Mouse (Mus musculus) adrenal gland, postnatal 25 days (tissue): ENCODE measurements at regions not wholly inside any gene's neighbourhood (a gene's known extent, or its start where the extent isn't known, plus 50 kb on each side); places are given as distances from the start of the nearest gene placed in this dataset.
"Not testable (repeated sequence)": the region's sequence is repeated elsewhere in the genome, so short reads cannot be mapped to it uniquely, and the experiment has no call there.

Experiments used
- DNase-seq: peaks from one replicate; pipeline ENCODE4 v3.0.0; 2021; ENCODE audit warnings: mixed read lengths

DNA sequence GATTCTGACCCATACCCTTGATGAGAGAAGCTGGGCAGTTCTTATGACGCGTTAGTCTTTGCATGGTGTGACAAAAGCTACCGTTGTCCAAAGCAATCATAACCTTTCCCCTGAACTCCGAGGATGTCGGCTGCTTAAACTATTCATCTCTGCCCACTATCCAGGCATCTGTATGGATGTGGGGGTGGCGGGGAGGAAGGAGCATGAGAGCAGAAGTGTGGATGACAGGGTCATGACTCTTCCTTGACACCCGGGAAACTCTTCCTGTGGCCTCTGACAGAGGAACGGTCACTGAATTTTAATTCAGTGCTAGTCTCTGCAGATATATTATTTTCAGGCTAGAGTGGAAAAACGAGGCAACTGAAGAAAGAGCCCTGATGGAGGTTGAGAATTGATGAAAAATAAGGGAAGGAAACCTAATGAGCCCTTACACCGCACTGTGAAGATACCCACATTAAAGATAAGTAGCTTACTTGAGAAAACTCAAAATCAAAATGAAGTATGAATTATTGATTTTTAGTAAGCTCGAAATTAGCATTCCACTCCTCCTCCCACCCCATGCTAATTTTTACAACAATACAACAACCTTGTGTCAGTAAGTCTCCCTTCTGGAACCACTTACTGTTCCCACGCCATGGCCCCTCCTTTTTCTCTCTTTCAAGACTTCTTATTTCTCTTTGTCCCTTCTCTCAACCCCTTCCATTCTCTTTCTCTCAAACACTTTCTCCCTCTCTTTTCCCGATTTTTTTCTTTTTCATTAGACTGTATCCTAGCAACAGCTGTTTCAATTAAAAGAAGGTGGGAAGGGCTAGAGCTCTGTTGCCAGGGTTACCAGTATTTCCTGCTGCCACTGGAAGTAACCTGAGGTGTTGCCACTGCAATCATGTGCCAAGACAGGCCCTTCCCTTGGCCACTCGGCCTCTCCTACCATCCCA lies 206.0 kb upstream of the Gap43 start:
- no peak for DNase-seq

- DNase-seq = no peak
These were observed 176.9 kb upstream of the Gap43 start for GRCm38 (mm10) chr16:42517321-42517720.

- DNase-seq = no peak
These were observed 175.5 kb upstream of the Gap43 start for GRCm38 (mm10) chr16:42515929-42516328.

- DNase-seq = no peak
These were observed 164.7 kb upstream of the Gap43 start for GRCm38 (mm10) chr16:42505107-42505506.

- no peak for DNase-seq
These were observed 161.3 kb upstream of the Gap43 start for GRCm38 (mm10) chr16:42501713-42502112.

DNA sequence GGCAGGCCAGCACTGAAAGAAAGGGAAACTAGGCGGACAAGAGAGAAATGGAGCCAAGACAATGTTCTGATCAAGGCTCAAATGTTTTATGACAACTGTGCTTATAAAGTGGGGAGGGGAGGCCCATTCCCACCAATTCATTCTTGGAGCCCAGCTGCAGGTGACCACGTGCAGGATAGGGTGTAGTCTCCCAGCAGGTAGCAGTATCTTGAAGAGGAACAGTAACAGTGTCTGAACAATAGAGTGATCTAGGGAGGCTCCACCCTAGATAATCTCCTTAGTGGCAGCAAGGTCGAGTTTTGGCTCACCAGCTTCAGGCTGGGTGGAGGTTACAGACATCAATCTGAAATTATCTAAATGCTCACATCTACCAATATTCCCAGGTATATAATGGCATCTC lies 160.7 kb upstream of the Gap43 start:
- DNase-seq = not testable (repeated sequence)

- DNase-seq = no peak
These were observed 159.1 kb upstream of the Gap43 start for GRCm38 (mm10) chr16:42499514-42499913.

DNA sequence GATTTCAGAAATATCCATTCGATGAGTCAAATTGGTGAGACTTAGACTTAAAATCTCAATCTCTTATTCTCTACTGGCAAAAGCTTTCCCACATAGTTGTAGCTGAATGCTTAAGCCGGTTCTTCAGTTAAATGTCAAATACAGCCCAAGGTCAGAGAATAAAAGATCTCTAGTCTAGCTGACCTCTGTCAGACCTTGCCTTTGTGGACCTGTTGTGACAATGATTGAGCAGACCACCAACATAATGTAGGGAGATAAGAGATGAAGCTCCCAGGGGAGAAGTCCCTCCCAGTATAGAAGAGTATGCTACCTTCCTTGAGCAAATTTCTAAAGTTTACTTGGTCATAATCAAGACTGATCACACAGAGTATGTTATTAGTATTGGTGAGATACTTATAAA lies 157.9 kb upstream of the Gap43 start:
- no peak for DNase-seq

GRCm38 (mm10) chr16:42493596-42493995 lies 153.1 kb upstream of the Gap43 start:
- DNase-seq = no peak

GRCm38 (mm10) chr16:42488745-42489144 lies 148.3 kb upstream of the Gap43 start:
- no peak for DNase-seq

DNA sequence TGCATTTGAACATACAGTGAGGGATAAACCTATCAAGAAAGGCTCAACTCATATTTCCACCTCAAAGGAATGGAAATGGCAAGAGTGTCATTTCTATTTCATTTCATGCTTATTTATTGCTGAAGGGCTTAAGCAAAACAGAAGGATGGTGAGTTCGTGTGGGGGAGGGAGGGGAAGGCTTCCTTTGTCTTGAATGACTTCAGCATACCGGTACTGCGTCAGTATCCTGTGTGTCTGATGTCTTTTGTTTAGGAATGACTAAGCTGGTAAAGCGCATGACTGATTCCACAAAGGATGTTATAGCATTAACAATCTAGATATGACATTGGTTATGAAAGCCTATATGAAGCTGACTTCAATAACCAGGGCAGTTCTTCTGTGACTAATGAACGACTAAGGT lies 139.5 kb upstream of the Gap43 start:
- DNase-seq = no peak

- no peak for DNase-seq
These were observed 126.5 kb upstream of the Gap43 start for GRCm38 (mm10) chr16:42466976-42467375.

GRCm38 (mm10) chr16:42456335-42456984 lies 116.0 kb upstream of the Gap43 start:
- DNase-seq = no peak

DNA sequence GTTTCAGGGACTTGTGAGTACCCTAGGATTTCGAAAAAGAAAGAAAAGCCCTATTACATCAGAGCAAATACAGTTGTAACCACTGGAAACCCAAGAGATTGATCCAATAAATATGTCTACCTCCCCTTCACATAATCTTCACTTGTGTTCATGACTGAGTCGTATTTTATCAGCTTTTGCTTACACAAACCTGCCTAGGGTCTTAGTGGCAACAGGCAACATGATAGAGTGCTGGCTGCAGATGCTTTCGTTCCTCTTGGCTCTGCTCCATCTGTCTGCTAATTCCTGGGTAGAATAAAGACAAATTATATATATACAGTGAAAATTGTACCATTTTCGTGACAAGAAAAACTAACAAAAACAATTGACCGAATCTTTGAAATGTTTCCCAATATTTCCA lies 112.9 kb upstream of the Gap43 start:
- DNase-seq = no peak

- no peak for DNase-seq
These were observed 109.5 kb upstream of the Gap43 start for GRCm38 (mm10) chr16:42449840-42450444.

GRCm38 (mm10) chr16:42444863-42445423 lies 104.5 kb upstream of the Gap43 start:
- no peak for DNase-seq

DNA sequence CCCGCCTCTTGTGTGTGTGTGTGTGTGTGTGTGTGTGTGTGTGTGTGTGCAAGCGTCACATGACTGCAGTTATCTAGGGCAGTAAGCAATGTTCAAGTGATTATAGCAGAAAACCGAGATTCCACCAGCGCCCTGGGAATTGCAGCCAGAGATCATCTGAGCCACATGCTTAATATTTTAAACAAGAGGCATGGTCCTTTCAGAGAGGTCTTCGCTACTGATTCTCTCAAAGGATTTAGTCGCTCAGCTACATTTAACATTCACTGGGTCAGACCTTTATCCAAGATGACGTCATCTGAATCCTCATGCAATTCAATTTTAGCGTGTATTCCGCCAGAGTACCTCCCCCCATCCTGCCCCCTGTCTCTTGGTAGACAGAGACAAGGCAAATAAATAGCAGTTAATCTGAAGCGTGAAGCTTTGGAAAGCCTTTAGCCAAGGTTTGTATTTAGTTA lies 104.0 kb upstream of the Gap43 start:
- DNase-seq = no peak

- peak; percentile 24 for DNase-seq
These were observed 100.4 kb upstream of the Gap43 start for GRCm38 (mm10) chr16:42440822-42441221.

DNA sequence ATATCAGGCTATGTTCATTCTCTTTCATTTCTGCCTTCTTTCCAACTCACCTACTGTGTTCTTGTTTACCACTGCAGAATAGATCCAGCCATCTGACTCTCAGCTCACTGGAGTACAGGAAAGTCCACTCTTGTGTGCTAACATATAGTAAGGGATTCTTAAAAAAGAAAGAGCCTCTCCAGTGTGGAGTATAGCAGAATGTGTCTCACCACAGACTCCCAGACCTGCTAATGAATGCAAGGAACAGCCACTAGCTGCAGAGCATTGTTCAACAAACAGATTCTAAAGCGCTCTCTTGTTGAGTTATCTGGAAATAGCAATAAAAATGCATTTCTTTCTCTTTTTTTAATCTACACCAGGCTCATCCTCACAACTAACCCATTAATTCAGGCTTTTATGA lies 91.1 kb upstream of the Gap43 start:
- DNase-seq = no peak

GRCm38 (mm10) chr16:42416673-42417072 lies 76.2 kb upstream of the Gap43 start:
- no peak for DNase-seq

GRCm38 (mm10) chr16:42412031-42412430 lies 71.6 kb upstream of the Gap43 start:
- DNase-seq = not testable (repeated sequence)

DNA sequence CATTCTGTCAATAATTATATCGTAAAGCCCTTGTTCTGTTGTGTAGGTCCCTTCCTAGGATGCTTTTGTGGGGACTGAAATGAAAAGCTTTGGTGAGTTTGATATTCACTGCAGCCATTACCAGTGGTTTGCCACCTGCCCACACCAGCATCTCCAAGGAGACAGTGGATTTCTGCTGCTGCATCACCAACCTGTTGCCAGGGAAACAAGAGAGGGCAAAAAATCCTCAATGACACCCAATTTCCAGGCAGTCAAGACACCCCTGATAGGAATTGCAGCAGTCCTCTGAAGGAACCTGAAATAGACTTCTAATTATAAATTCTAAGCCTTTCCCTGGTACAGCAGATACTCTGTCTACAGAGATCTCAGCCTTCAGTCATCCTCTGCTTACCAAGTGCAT lies 56.1 kb upstream of the Gap43 start:
- no peak for DNase-seq
